Mouse (Mus musculus) lung, embryonic 14.5 days (tissue): ENCODE measurements around the gene Tssc4. TPM values are rescaled to one million over a fixed set of nuclear protein-coding genes. Genes with fewer than 3 reads are reported as not detected.

Source experiments
- ATAC-seq: fragments of 200-750 bp; cut with Nextera tagmentation; 2 replicates; pipeline ENCODE4 v1.8.0; 2017; ENCODE audit warnings: mild to moderate bottlenecking, moderate TSS enrichment, moderate library complexity; ENCODE audit not compliant: insufficient read depth
- DNase-seq: peaks from one replicate; pipeline ENCODE4 v3.0.0-alpha.2; 2015
- H3K27ac ChIP-seq: fragments of 300-500 bp; sonication (generic); 2 replicates; pipeline ENCODE4 v1.5.1; 2014; ENCODE audit warnings: low read depth, mild to moderate bottlenecking, moderate library complexity
- H3K27me3 ChIP-seq: fragments of 300-500 bp; sonication (generic); 2 replicates; pipeline ENCODE4 v1.6.1; 2014; ENCODE audit warnings: low read length, control low read depth; ENCODE audit not compliant: insufficient read depth
- H3K36me3 ChIP-seq: fragments of 300-500 bp; sonication (generic); 2 replicates; pipeline ENCODE4 v1.6.1; 2014; ENCODE audit warnings: control low read depth; ENCODE audit not compliant: insufficient read depth
- H3K4me1 ChIP-seq: fragments of 300-500 bp; sonication (generic); 2 replicates; pipeline ENCODE4 v1.6.1; 2014; ENCODE audit warnings: antibody characterized with exemption, control low read depth; ENCODE audit not compliant: insufficient read depth
- H3K4me2 ChIP-seq: fragments of 300-500 bp; sonication (generic); 2 replicates; pipeline ENCODE4 v1.6.1; 2014; ENCODE audit warnings: mild to moderate bottlenecking
- H3K4me3 ChIP-seq: fragments of 300-500 bp; sonication (generic); 2 replicates; pipeline ENCODE4 v1.5.1; 2014; ENCODE audit warnings: low read depth, low read length
- H3K9ac ChIP-seq: fragments of 300-500 bp; sonication (generic); 2 replicates; pipeline ENCODE4 v1.6.1; 2014
- H3K9me3 ChIP-seq: fragments of 300-500 bp; sonication (generic); 2 replicates; pipeline ENCODE4 v1.6.1; 2016; ENCODE audit warnings: low read depth, low read length, control low read depth
- CTCF ChIP-seq: IDR thresholded peaks from 2 replicates; pipeline ENCODE4 v1.5.1; 2016; ENCODE audit warnings: antibody characterized with exemption, low read depth
- WGBS: fragments of 180-500 bp; shearing (Covaris S2); extraction: QIAGEN DNeasy Blood & Tissue Kit; methylation state at CpG from one replicate; pipeline ENCODE4 v1.1.7; 2014; 5-methylcytosine and 5-hydroxymethylcytosine counted together
- polyA plus RNA-seq: library from polyadenylated mRNA; unstranded; fragments of >200 nt; fragmentation: Nextera tagmentation; extraction: Ambion mirVana; gene quantifications from 2 replicates; pipeline ENCODE4 v1.2.1, GENCODE M21; 2014

Tssc4 gene
- polyA plus RNA-seq, 1 experiment from 2014 or later, result 75.6 TPM

GRCm38 (mm10) chr7:143059202-143059870 lies 9.7 kb upstream of the Tssc4 start:
- DNase-seq, result no peak
- no peak for TF ChIP-seq CTCF
- Histone ChIP-seq H3K4me3 (no peak overlapping the region), H3K4me2 (peak overlapping the region; percentile 47; the same call in 1 of the 2 replicates), H3K9me3 (no peaks in the 10 kb centered on the region), H3K36me3 (peaks cover 67% of the 10 kb centered on the region), H3K27me3 (no peaks in the 10 kb centered on the region), H3K9ac (no peak overlapping the region), H3K27ac (peak overlapping the region; percentile 58), H3K4me1 (peaks cover 37% of the 10 kb centered on the region)
- 50% methylated on average over 5 of the region's 5 CpGs for WGBS
- no peak for ATAC-seq

- no peak overlapping the region for H3K4me2 ChIP-seq
- ATAC-seq (no peak), DNase-seq (no peak)
- peaks cover 80% of the 10 kb centered on the region for H3K36me3 ChIP-seq
- H3K4me1 ChIP-seq, result peaks cover 7% of the 10 kb centered on the region
- no peaks in the 10 kb centered on the region for H3K27me3 ChIP-seq
- WGBS, result 65% methylated on average over 2 of the region's 2 CpGs
- no peak for TF ChIP-seq CTCF
- H3K9me3 ChIP-seq, result no peaks in the 10 kb centered on the region
- H3K27ac ChIP-seq, result no peak overlapping the region
- no peak overlapping the region for H3K9ac ChIP-seq
- no peak overlapping the region for H3K4me3 ChIP-seq
Measured at GRCm38 (mm10) chr7:143062704-143063103, 6.3 kb upstream of the Tssc4 start.

DNA sequence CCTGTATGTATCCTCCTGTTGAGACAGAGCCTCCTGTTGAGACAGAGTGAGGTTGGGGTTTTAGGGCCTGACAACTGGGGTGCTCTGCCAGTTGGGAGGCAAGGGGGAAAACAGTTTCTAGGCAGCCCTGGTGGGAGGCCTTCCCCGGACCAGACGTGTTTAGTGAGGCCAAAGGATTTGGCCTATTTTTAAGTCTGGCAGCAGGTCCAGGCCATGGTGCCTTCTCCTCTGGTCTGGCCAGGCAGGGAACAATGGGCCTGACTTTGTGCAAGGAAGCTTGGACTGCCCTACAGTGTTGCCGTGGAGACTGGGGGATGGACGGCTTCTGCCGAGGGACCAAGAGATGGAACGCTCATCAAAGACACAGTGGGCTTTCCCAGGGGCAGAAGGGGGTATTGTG lies 4.8 kb upstream of the Tssc4 start:
- no peak overlapping the region for H3K4me3 ChIP-seq
- ATAC-seq, result no peak
- no peaks in the 10 kb centered on the region for H3K9me3 ChIP-seq
- TF ChIP-seq CTCF, result no peak
- H3K27ac ChIP-seq, result no peak overlapping the region
- H3K27me3 ChIP-seq, result no peaks in the 10 kb centered on the region
- no peak overlapping the region for H3K9ac ChIP-seq
- peaks cover 3% of the 10 kb centered on the region; the same call in 1 of the 2 replicates for H3K4me1 ChIP-seq
- peaks cover 86% of the 10 kb centered on the region for H3K36me3 ChIP-seq
- no peak overlapping the region for H3K4me2 ChIP-seq
- DNase-seq, result no peak
- WGBS, result 69% methylated on average over 6 of the region's 6 CpGs

DNA sequence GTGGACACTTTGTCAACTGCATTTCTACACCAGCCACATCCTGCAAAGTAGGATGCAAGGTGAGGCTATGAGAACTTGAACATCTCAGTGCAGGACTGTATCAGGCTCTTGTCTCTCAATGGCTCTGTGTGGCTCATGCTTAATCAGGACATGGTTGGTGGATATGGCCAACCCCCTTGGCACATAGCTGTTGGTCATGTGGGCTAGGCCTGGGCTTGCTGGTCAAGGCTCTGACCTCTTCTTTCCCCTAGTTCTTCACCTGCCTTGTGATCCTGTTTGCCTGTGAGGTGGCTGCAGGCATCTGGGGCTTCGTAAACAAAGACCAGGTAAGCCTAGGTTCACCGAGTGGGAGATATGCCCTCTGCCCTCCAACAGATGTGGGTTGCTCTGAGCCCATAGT lies 3.4 kb upstream of the Tssc4 start:
- Histone ChIP-seq H3K4me2 (no peak overlapping the region), H3K9me3 (no peaks in the 10 kb centered on the region), H3K9ac (no peak overlapping the region), H3K4me1 (peaks cover 9% of the 10 kb centered on the region), H3K36me3 (peaks cover 82% of the 10 kb centered on the region), H3K27ac (no peak overlapping the region), H3K27me3 (no peaks in the 10 kb centered on the region), H3K4me3 (no peak overlapping the region)
- TF ChIP-seq CTCF, result no peak
- ATAC-seq, result no peak
- 86% methylated on average over 2 of the region's 2 CpGs for WGBS
- DNase-seq, result no peak

DNA sequence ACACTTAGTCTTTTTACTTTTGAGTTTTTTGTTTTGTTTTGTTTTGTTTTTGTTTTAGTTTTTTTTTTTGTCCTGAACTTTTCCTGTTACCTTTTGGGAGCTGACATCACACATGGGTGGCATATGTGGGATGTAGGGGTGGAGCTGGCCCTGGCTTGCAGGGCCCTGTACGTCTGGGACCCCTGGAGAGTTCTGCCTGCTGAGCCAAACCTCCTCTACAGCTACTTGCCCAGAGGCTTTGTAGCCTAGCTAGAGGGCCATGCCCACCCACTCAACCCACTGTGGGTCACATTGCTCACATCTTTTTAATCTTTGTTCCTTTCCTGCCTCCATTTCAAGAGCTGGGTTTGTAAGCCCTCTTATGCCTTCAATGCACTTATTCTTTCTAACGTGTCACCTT lies 1.6 kb upstream of the Tssc4 start:
- H3K4me3 ChIP-seq, result no peak overlapping the region
- no peak overlapping the region for H3K27ac ChIP-seq

DNA sequence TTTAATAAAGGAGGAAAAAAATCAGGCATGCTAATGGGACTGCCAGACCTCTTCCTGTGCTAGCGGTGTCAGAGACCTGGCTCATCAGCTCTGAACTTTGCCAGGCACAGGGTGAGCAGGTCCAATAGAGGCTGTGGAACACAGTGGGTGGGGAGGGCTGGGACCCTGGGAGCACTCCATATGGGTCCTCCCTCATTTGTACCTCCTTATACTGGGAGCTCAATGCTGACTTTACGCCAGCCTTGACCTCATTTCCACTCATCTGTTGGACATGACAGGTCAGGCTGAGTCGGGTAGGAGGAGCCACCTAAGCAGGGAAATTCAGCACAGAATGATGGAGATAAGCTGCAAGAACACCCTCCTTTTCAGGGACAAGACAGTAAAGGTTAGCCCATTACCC lies 1.2 kb upstream of the Tssc4 start:
- H3K9me3 ChIP-seq, result no peaks in the 10 kb centered on the region
- H3K36me3 ChIP-seq, result peaks cover 70% of the 10 kb centered on the region
- peak overlapping the region; percentile 84; the same call in 1 of the 2 replicates for H3K4me2 ChIP-seq
- no peaks in the 10 kb centered on the region for H3K27me3 ChIP-seq
- H3K9ac ChIP-seq, result peak overlapping the region; percentile 43; the same call in 1 of the 2 replicates
- ATAC-seq, result no peak
- DNase-seq, result no peak
- no peak overlapping the region for H3K4me3 ChIP-seq
- peak overlapping the region; percentile 97; the same call in 1 of the 2 replicates for H3K27ac ChIP-seq
- no peak for TF ChIP-seq CTCF
- H3K4me1 ChIP-seq, result peaks cover 9% of the 10 kb centered on the region
- 75% methylated on average over 3 of the region's 3 CpGs for WGBS

More for the DNA sequence above, 1.6 kb upstream of the Tssc4 start:
- Histone ChIP-seq H3K36me3 (peaks cover 74% of the 10 kb centered on the region), H3K4me2 (no peak overlapping the region), H3K9me3 (no peaks in the 10 kb centered on the region), H3K27me3 (no peaks in the 10 kb centered on the region), H3K9ac (no peak overlapping the region), H3K4me1 (peaks cover 9% of the 10 kb centered on the region)
- ATAC-seq (no peak), DNase-seq (no peak)
- 68% methylated on average over 2 of the region's 2 CpGs for WGBS
- no peak for TF ChIP-seq CTCF

DNA sequence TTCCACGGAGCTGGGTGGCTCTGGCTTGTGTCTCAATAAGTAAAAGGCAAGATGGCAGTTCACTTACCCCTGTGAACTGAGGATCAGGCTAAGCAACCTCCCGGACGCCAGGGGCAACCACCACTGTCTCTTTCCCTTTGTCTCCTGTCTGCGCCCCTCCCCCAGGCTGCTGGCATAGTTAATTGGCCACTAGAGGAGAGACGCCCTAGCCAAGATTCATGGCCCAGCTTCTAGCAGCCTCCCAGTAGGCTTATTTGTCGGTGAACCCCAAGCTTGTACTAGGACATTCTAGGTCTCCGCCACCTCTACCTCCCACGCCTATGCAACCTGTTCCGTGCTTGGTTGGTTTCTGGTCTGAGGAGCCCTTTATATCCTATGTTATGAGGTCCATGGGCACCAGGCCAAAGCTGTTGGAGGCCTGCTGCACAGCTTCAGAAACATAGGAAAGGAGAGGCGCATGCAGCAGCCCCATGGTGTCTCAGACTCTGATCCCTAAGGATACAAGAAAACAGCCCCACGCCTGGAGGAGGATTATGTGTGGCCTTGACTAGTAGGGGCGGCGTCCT lies 650 bp upstream of the Tssc4 start:
- H3K4me1 ChIP-seq, result peaks cover 9% of the 10 kb centered on the region
- H3K9ac ChIP-seq, result peak overlapping the region; percentile 43; the same call in 1 of the 2 replicates
- H3K4me3 ChIP-seq, result peak overlapping the region; percentile 66
- H3K36me3 ChIP-seq, result peaks cover 65% of the 10 kb centered on the region
- TF ChIP-seq CTCF, result no peak
- H3K9me3 ChIP-seq, result no peaks in the 10 kb centered on the region
- no peak for DNase-seq
- WGBS, result 56% methylated on average over 13 of the region's 13 CpGs
- peak overlapping the region; percentile 97 for H3K27ac ChIP-seq
- H3K27me3 ChIP-seq, result no peaks in the 10 kb centered on the region
- peak overlapping the region; percentile 84 for H3K4me2 ChIP-seq
- ATAC-seq, result no peak; the same call in none of the 2 replicates
